Mouse (Mus musculus) liver, adult (tissue): ENCODE results near the gene Pef1.

Experiments
- GATA4 ChIP-seq: IDR thresholded peaks from 2 replicates; pipeline ENCODE4 v1.6.1; 2014; ENCODE audit warnings: mild to moderate bottlenecking, low read length; ENCODE audit not compliant: insufficient replicate concordance

Gene Pef1

GRCm38 (mm10) chr4:130154250-130154649 is 51.9 kb downstream of the Pef1 start:
- TF ChIP-seq GATA4, result no peak

GRCm38 (mm10) chr4:130156812-130157371 is 54.5 kb downstream of the Pef1 start:
- TF ChIP-seq GATA4, result peak; percentile 37; the same call in 1 of the 2 replicates

GRCm38 (mm10) chr4:130161349-130161748 is 59.0 kb downstream of the Pef1 start:
- TF ChIP-seq GATA4, result no peak

- peak; percentile 96; the same call in 1 of the 2 replicates for TF ChIP-seq GATA4
These were observed 61.1 kb downstream of the Pef1 start for GRCm38 (mm10) chr4:130163391-130163861.

- TF ChIP-seq GATA4, result no peak
These were observed 61.8 kb downstream of the Pef1 start for GRCm38 (mm10) chr4:130164121-130164520.

- TF ChIP-seq GATA4, result no peak
These were observed 63.7 kb downstream of the Pef1 start for GRCm38 (mm10) chr4:130166061-130166460.

GRCm38 (mm10) chr4:130166592-130166991 is 64.2 kb downstream of the Pef1 start:
- no peak for TF ChIP-seq GATA4

GRCm38 (mm10) chr4:130167321-130167720 is 65.0 kb downstream of the Pef1 start:
- no peak for TF ChIP-seq GATA4

GRCm38 (mm10) chr4:130167814-130168213 is 65.5 kb downstream of the Pef1 start:
- no peak for TF ChIP-seq GATA4

- no peak for TF ChIP-seq GATA4
These were observed 66.2 kb downstream of the Pef1 start for GRCm38 (mm10) chr4:130168280-130169183.

- TF ChIP-seq GATA4, result no peak
These were observed 67.1 kb downstream of the Pef1 start for GRCm38 (mm10) chr4:130169411-130169971.

GRCm38 (mm10) chr4:130170362-130170761 is 68.0 kb downstream of the Pef1 start:
- TF ChIP-seq GATA4, result no peak

GRCm38 (mm10) chr4:130171951-130172765 is 69.8 kb downstream of the Pef1 start:
- no peak for TF ChIP-seq GATA4

- TF ChIP-seq GATA4, result no peak
These were observed 70.9 kb downstream of the Pef1 start for GRCm38 (mm10) chr4:130173060-130173822.
